Comparison of ENCODE assay signal across 21 mouse cellular contexts in genomic region chr2:129513546-129514400, GRCm38 (mm10). TPM values are rescaled to one million over a fixed set of nuclear protein-coding genes. Genes with fewer than 3 reads are reported as not detected.
DNase-seq lines count a peak whose midpoint lies in the region; ATAC-seq and TF ChIP-seq lines count a peak whose summit lies in the region.
"Had no signal": no experiment of that assay in that cellular context is flagged by ENCODE, and none has a peak within 500 bp of the region (broad histone marks: within the 10 kb centered on the region; RNA-seq: fewer than 3 reads in every experiment).

No protein-coding gene starts in this region.

- peaks cover 12 to 34% of the 10 kb centered on the region in 2 experiments; a peak in 3 of 4 replicates for H3K4me1 ChIP-seq in CH12.LX (ENCODE audit: control insufficient read depth in 1 of 2, insufficient read depth in 2 of 2)
- peaks cover 16% of the 10 kb centered on the region for H3K4me1 ChIP-seq in liver, postnatal 0 days (ENCODE audit: insufficient read depth)

- no peak for TF ChIP-seq POLR2A in CH12.LX (IDR thresholded peaks at IDR 0.05; ENCODE audit: low read depth, low read length)

- TF ChIP-seq CTCF in layer of hippocampus, adult 2 months (conservative IDR thresholded peaks at IDR 0.05) = no peak
- TF ChIP-seq CTCF in CH12.LX (conservative IDR thresholded peaks at IDR 0.05 in 1 of 2, IDR thresholded peaks at IDR 0.05 in 1 of 2; ENCODE audit: low read depth in 2 of 2, low read length in 2 of 2) = no peak
- no peak for TF ChIP-seq CTCF in liver, postnatal 0 days (IDR thresholded peaks at IDR 0.05; ENCODE audit: low read depth)

- H3K4me2 ChIP-seq in CH12.LX (ENCODE audit: insufficient read depth, low read depth, poor library complexity, severe bottlenecking) = no peak overlapping the region
- no peak overlapping the region for H3K4me2 ChIP-seq in liver, postnatal 0 days (ENCODE audit: low read depth, low read length)
- H3K4me2 ChIP-seq: heart, embryonic 11.5 days; hindbrain, embryonic 14.5 days; limb, embryonic 12.5 days; midbrain, embryonic 12.5 days had no signal

- no peak overlapping the region for H3K4me3 ChIP-seq in layer of hippocampus, adult 2 months
- no peak overlapping the region for H3K4me3 ChIP-seq in CH12.LX (replicated peaks in 1 of 3; ENCODE audit: low read depth in 2 of 3, low read length in 2 of 3, poor library complexity in 1 of 3)
- no peak overlapping the region for H3K4me3 ChIP-seq in liver, postnatal 0 days (ENCODE audit: low read depth, low read length)
- H3K4me3 ChIP-seq: erythroblast, embryonic 14.5 days; limb, embryonic 12.5 days; midbrain, embryonic 12.5 days had no signal

- no peak for DNase-seq in layer of hippocampus, adult 2 months (ENCODE audit: low spot score in 2 of 2)
- DNase-seq in layer of hippocampus, postnatal 14 days (ENCODE audit: low spot score in 2 of 2) = no peak
- peak; percentile 53 for DNase-seq in CH12.LX (ENCODE audit: extremely low read depth)
- DNase-seq in Muller cell, postnatal 12 days (ENCODE audit: inconsistent ontology term) = peak; percentile 67
- no peak for DNase-seq in liver, postnatal 0 days
- DNase-seq in cerebellum, postnatal 14 days = no peak
- DNase-seq in urinary bladder, postnatal 4 days (ENCODE audit: low spot score in 2 of 2) = no peak
- DNase-seq: cerebellum, adult 9-10 months; embryo, embryonic 11 days; gastrocnemius, postnatal 10 days; lung, postnatal 14 days had no signal

- peak; percentile 49; the same call in 1 of the 2 replicates for TF ChIP-seq EP300 in CH12.LX (IDR thresholded peaks at IDR 0.05; ENCODE audit: low read length)
- TF ChIP-seq EP300 in liver, postnatal 0 days (IDR thresholded peaks at IDR 0.05; ENCODE audit: low read depth) = no peak; the same call in 1 of the 2 replicates

- H3K27me3 ChIP-seq in CH12.LX (replicated peaks) = no peaks in the 10 kb centered on the region
- no peaks in the 10 kb centered on the region for H3K27me3 ChIP-seq in liver, postnatal 0 days (ENCODE audit: insufficient read depth, low read length)
- H3K27me3 ChIP-seq: limb, embryonic 12.5 days; midbrain, embryonic 12.5 days had no signal

- H3K9me3 ChIP-seq in CH12.LX (replicated peaks; ENCODE audit: low read length) = no peaks in the 10 kb centered on the region
- no peaks in the 10 kb centered on the region for H3K9me3 ChIP-seq in liver, postnatal 0 days (ENCODE audit: low read length)
- H3K9me3 ChIP-seq: limb, embryonic 12.5 days; midbrain, embryonic 12.5 days had no signal

- no peaks in the 10 kb centered on the region for H3K79me2 ChIP-seq in CH12.LX (replicated peaks; ENCODE audit: control insufficient read depth, extremely low read depth, insufficient read depth, poor library complexity, severe bottlenecking)

- ATAC-seq in liver, postnatal 0 days = peak; percentile 65; the same call in 1 of the 2 replicates
- ATAC-seq: forebrain, embryonic 16.5 days; intestine, postnatal 0 days had no signal

- H3K36me3 ChIP-seq in CH12.LX (replicated peaks in 1 of 2; ENCODE audit: control insufficient read depth in 1 of 2, insufficient read depth in 1 of 2, low read length in 1 of 2) = no peaks in the 10 kb centered on the region
- H3K36me3 ChIP-seq in liver, postnatal 0 days (replicated peaks; ENCODE audit: insufficient read depth, low read length) = no peaks in the 10 kb centered on the region
- H3K36me3 ChIP-seq: limb, embryonic 12.5 days; midbrain, embryonic 12.5 days had no signal

- no peak overlapping the region for H3K9ac ChIP-seq in CH12.LX (ENCODE audit: insufficient read depth, low read depth)
- H3K9ac ChIP-seq in liver, postnatal 0 days (replicated peaks) = no peak overlapping the region
- H3K9ac ChIP-seq: hindbrain, embryonic 14.5 days; limb, embryonic 12.5 days; midbrain, embryonic 12.5 days had no signal

- in situ Hi-C loops in CH12.LX (cut with MboI; ENCODE audit: low pct_ligation_motif_present, low pct_unique_long_range_greater_than_20kb, low sequenced_read_pairs) = no loop called here

- peak overlapping the region; percentile 14; the same call in 1 of the 2 replicates for H3K27ac ChIP-seq in layer of hippocampus, adult 2 months
- H3K27ac ChIP-seq in CH12.LX (ENCODE audit: insufficient read depth, low read depth) = no peak overlapping the region
- H3K27ac ChIP-seq in liver, postnatal 0 days (ENCODE audit: low read depth) = peak overlapping the region; percentile 70
- H3K27ac ChIP-seq: hindbrain, embryonic 14.5 days; limb, embryonic 12.5 days; midbrain, embryonic 12.5 days had no signal

- no peak for TF ChIP-seq RAD21 in CH12.LX (IDR thresholded peaks at IDR 0.05; ENCODE audit: low read depth, low read length)

- WGBS in liver, postnatal 0 days (ENCODE audit: insufficient replicate concordance) = 52% methylated on average over 6 of the region's 6 CpGs

- dilution Hi-C loops in CH12.LX (cut with MboI; ENCODE audit: extremely low pct_ligation_motif_present, extremely low pct_unique_long_range_greater_than_20kb, low sequenced_read_pairs) = no loop called here

TF ChIP-seq in CH12.LX, 34 proteins besides CTCF, POLR2A, EP300 and RAD21:
- TF ChIP-seq USF2 (conservative IDR thresholded peaks at IDR 0.05; ENCODE audit: low read depth, low read length) (no peak), CHD1 (IDR thresholded peaks at IDR 0.05; ENCODE audit: low read depth, low read length) (no peak), ZNF384 (IDR thresholded peaks at IDR 0.05; ENCODE audit: low read depth, low read length) (peak; percentile 74)

RNA-seq across cellular contexts. Expression of gene F830045P16Rik, which starts 22.6 kb away (rescaled TPM):
- under 1 TPM; 0.38 to 0.54 TPM for total RNA-seq in layer of hippocampus, adult 2 months (2021)
- total RNA-seq in layer of hippocampus, postnatal 14 days (2021) = under 1 TPM; 0.32 to 0.38 TPM
- total RNA-seq in CH12.LX (2012; rRNA removed) (not detected in 2 replicates), CH12.LX (2014; rRNA removed) (not detected in 2 replicates)
- not detected in 2 replicates for polyA plus RNA-seq in CH12.LX (2012; ENCODE audit: insufficient read length, low read depth)
- not detected in 2 replicates for polyA plus RNA-seq in liver, postnatal 0 days (2015; fragmentation: Nextera tagmentation; extraction: Ambion mirVana)
- total RNA-seq: adrenal gland, adult 18-20 months had no signal
- polyA plus RNA-seq: erythroblast, embryonic 14.5 days; forebrain, embryonic 16.5 days; heart, embryonic 11.5 days; hindbrain, embryonic 14.5 days; intestine, postnatal 0 days; limb, embryonic 12.5 days; midbrain, embryonic 12.5 days; small intestine, adult 2 months; thymus, postnatal 0 days had no signal

Comparison
In these comparisons a context has a peak if more than half of its experiments do, and no peak if none do; other contexts are left out.
1. DNase-seq: peak in CH12.LX (single experiment) and Muller cell, postnatal 12 days (single experiment); none in layer of hippocampus, adult 2 months (0 of 2), layer of hippocampus, postnatal 14 days (0 of 2), liver, postnatal 0 days (single experiment), cerebellum, postnatal 14 days (0 of 2) and urinary bladder, postnatal 4 days (0 of 2).